Mouse (Mus musculus) cortical plate, adult 2 months (tissue): ENCODE data around the gene Ddx24.

Experiments
- CTCF ChIP-seq: fragments of 200-500 bp; IDR thresholded peaks from 2 replicates; pipeline ENCODE4 v1.5.1; 2011; ENCODE audit warnings: mild to moderate bottlenecking, control low read depth, low read length; ENCODE audit not compliant: insufficient read depth; ENCODE audit errors: extremely low read depth
- POLR2A ChIP-seq: fragments of 200-500 bp; IDR thresholded peaks from 2 replicates; pipeline ENCODE4 v1.6.1; 2011; ENCODE audit warnings: mild to moderate bottlenecking, low read length, control low read depth; ENCODE audit not compliant: insufficient read depth; ENCODE audit errors: extremely low read depth

DNA sequence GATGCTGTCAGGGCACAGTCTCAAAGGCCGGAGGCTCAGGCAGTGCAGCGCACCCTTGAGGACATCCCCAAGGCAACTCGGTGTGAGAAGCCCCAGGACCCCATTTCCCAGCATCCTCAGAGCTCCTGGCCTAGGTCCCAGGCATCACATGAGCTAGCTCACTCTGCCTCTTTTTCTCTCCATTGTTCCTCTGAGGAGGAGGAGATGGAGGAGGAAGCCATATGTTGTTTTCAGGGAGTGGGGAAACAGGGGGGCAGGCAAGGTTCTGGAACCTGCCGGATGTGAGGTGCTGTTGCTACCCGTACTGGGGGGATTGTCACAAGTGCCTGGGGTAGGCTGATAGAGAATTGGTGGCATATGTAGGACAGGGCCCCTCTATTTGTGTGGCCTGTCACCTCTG is 49.5 kb downstream of the Ddx24 start:
- TF ChIP-seq CTCF = no peak
- TF ChIP-seq POLR2A = no peak
